Mouse (Mus musculus): Measurements from ENCODE around the gene Timm9. TPM values are rescaled to one million over a fixed set of nuclear protein-coding genes. Genes with fewer than 3 reads are reported as not detected.

Gene Timm9
- total and polyA plus RNA-seq, 3 experiments: 77.3 to 127 (median 82.8) TPM

DNA sequence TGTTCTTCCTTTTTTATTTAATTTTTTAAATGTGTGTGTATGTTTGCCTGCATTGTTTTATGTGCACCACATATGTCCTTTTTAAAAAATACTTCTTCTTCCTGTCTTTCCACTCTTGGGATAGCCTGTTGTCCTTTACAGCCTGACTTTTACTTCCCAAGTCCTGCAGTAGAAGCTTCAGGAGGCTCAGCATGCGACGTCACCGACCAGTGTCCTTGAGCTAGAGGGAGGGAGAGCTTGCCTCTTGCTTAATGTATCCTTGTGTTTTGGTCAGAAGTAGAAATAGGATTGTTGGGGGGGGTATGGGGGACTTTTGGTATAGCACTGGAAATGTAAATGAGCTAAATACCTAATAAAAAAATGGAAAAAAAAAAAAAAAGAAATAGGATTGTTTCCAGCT is 47.3 kb upstream of the Timm9 start:
- no peak for TF ChIP-seq TCF12 (IDR thresholded peaks at IDR 0.05; ENCODE audit: low read depth, low read length)
- no peak for TF ChIP-seq ZMIZ1 (IDR thresholded peaks at IDR 0.05; ENCODE audit: low read depth, low read length)
- no peak for TF ChIP-seq CTCF (conservative IDR thresholded peaks at IDR 0.05 in 1 of 2, IDR thresholded peaks at IDR 0.05 in 1 of 2; ENCODE audit: low read depth in 2 of 2, low read length in 2 of 2)
- no peak for TF ChIP-seq KAT2A (IDR thresholded peaks at IDR 0.05; ENCODE audit: insufficient replicate concordance, low read length)
- no peak for TF ChIP-seq POLR2AphosphoS2 (IDR thresholded peaks at IDR 0.05; ENCODE audit: low read depth, low read length)
- no peak for TF ChIP-seq USF1 (IDR thresholded peaks at IDR 0.05; ENCODE audit: low read depth, low read length)
- TF ChIP-seq NELFE (IDR thresholded peaks at IDR 0.05; ENCODE audit: low read depth, low read length): no peak
- Histone ChIP-seq H3K36me3 (replicated peaks in 1 of 2; ENCODE audit: control insufficient read depth in 1 of 2, insufficient read depth in 1 of 2, low read length in 1 of 2) (peaks cover 14 to 65% of the 10 kb centered on the region in 2 experiments), H3K4me1 (ENCODE audit: control insufficient read depth in 1 of 2, insufficient read depth in 2 of 2) (peaks cover 6 to 10% of the 10 kb centered on the region in 2 experiments; a peak in 3 of 4 replicates), H3K4me3 (replicated peaks in 1 of 3; ENCODE audit: low read depth in 2 of 3, low read length in 2 of 3, poor library complexity in 1 of 3) (no peak overlapping the region), H3K4me2 (ENCODE audit: insufficient read depth, low read depth, poor library complexity, severe bottlenecking) (no peak overlapping the region), H3K27me3 (replicated peaks) (no peaks in the 10 kb centered on the region), H3K9ac (ENCODE audit: insufficient read depth, low read depth) (no peak overlapping the region), H3K27ac (ENCODE audit: insufficient read depth, low read depth) (no peak overlapping the region), H3K79me2 (replicated peaks; ENCODE audit: control insufficient read depth, extremely low read depth, insufficient read depth, poor library complexity, severe bottlenecking) (no peaks in the 10 kb centered on the region), H3K9me3 (replicated peaks; ENCODE audit: low read length) (no peaks in the 10 kb centered on the region)
- no peak for DNase-seq (ENCODE audit: extremely low read depth)
- in situ Hi-C loops (cut with MboI; ENCODE audit: low pct_ligation_motif_present, low pct_unique_long_range_greater_than_20kb, low sequenced_read_pairs) (no loop called here), dilution Hi-C loops (cut with MboI; ENCODE audit: extremely low pct_ligation_motif_present, extremely low pct_unique_long_range_greater_than_20kb, low sequenced_read_pairs) (no loop called here)

DNA sequence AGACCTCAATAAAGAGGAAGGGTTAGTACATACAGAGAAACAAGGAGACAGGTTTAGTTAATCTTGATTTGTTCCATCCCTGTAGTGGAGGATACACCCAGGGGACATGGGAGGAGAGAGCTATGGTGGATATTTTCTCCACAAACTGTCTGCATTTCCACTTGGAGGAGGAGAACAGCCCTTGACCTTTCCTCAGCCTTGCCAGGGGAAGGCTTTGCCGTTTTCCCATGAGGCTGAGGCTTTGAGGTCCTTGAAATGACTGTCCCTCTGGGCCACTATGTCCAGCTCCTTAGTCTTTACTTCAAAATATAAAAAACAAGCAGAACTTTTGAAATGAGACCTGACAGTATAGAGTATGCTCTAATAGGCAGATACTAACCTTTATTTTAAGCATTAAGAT is 33.4 kb upstream of the Timm9 start:
- no peaks in the 10 kb centered on the region for H3K79me2 ChIP-seq (replicated peaks; ENCODE audit: control insufficient read depth, extremely low read depth, insufficient read depth, poor library complexity, severe bottlenecking)
- TF ChIP-seq KAT2A (IDR thresholded peaks at IDR 0.05; ENCODE audit: insufficient replicate concordance, low read length) (no peak), ZC3H11A (IDR thresholded peaks at IDR 0.05; ENCODE audit: low read depth, low read length) (no peak), SIN3A (IDR thresholded peaks at IDR 0.05; ENCODE audit: low read length) (no peak), GABPA (IDR thresholded peaks at IDR 0.05; ENCODE audit: insufficient replicate concordance, low read depth, low read length) (no peak), MAFK (IDR thresholded peaks at IDR 0.05; ENCODE audit: insufficient replicate concordance, low read length) (no peak)
- in situ Hi-C loops (cut with MboI; ENCODE audit: low pct_ligation_motif_present, low pct_unique_long_range_greater_than_20kb, low sequenced_read_pairs) (no loop called here), dilution Hi-C loops (cut with MboI; ENCODE audit: extremely low pct_ligation_motif_present, extremely low pct_unique_long_range_greater_than_20kb, low sequenced_read_pairs) (no loop called here)
- no peak overlapping the region for H3K4me2 ChIP-seq (ENCODE audit: insufficient read depth, low read depth, poor library complexity, severe bottlenecking)
- no peak for DNase-seq (ENCODE audit: extremely low read depth)
- no peak overlapping the region for H3K27ac ChIP-seq (ENCODE audit: insufficient read depth, low read depth)
- H3K27me3 ChIP-seq (replicated peaks): no peaks in the 10 kb centered on the region
- no peaks in the 10 kb centered on the region for H3K4me1 ChIP-seq (ENCODE audit: control insufficient read depth in 1 of 2, insufficient read depth in 2 of 2)
- H3K36me3 ChIP-seq (replicated peaks in 1 of 2; ENCODE audit: control insufficient read depth in 1 of 2, insufficient read depth in 1 of 2, low read length in 1 of 2): peaks cover 20 to 62% of the 10 kb centered on the region in 2 experiments
- H3K9ac ChIP-seq (ENCODE audit: insufficient read depth, low read depth): no peak overlapping the region
- H3K9me3 ChIP-seq (replicated peaks; ENCODE audit: low read length): no peaks in the 10 kb centered on the region
- H3K4me3 ChIP-seq (replicated peaks in 1 of 3; ENCODE audit: low read depth in 2 of 3, low read length in 2 of 3, poor library complexity in 1 of 3): no peak overlapping the region

DNA sequence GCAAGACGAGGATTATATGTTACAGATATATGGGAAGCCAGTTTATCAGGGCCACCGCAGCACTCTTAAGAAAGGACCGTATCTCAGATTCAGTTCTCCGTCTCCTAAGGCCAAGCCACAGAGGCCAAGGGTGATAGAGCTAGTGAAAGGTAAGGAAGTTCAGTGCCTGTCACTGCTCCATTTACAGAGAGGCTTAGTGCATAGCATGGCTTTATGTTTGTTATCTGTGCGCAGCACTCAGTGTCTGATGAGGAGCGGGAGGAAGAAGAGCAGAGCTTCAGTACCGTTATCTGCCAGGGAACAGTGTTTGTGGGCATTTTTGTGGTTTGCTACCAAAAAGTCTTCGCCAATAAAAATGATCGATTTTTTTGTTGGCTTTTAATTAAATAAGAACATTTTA is 27.9 kb upstream of the Timm9 start:
- peaks cover 25 to 62% of the 10 kb centered on the region in 2 experiments for H3K36me3 ChIP-seq (replicated peaks in 1 of 2; ENCODE audit: control insufficient read depth in 1 of 2, insufficient read depth in 1 of 2, low read length in 1 of 2)
- no peaks in the 10 kb centered on the region for H3K79me2 ChIP-seq (replicated peaks; ENCODE audit: control insufficient read depth, extremely low read depth, insufficient read depth, poor library complexity, severe bottlenecking)
- H3K27ac ChIP-seq (ENCODE audit: insufficient read depth, low read depth): no peak overlapping the region
- no peak overlapping the region for H3K9ac ChIP-seq (ENCODE audit: insufficient read depth, low read depth)
- dilution Hi-C loops (cut with MboI; ENCODE audit: extremely low pct_ligation_motif_present, extremely low pct_unique_long_range_greater_than_20kb, low sequenced_read_pairs) (no loop called here), in situ Hi-C loops (cut with MboI; ENCODE audit: low pct_ligation_motif_present, low pct_unique_long_range_greater_than_20kb, low sequenced_read_pairs) (no loop called here)
- no peak for DNase-seq (ENCODE audit: extremely low read depth)
- no peaks in the 10 kb centered on the region for H3K27me3 ChIP-seq (replicated peaks)
- H3K9me3 ChIP-seq (replicated peaks; ENCODE audit: low read length): no peaks in the 10 kb centered on the region
- no peaks in the 10 kb centered on the region for H3K4me1 ChIP-seq (ENCODE audit: control insufficient read depth in 1 of 2, insufficient read depth in 2 of 2)
- no peak overlapping the region for H3K4me3 ChIP-seq (replicated peaks in 1 of 3; ENCODE audit: low read depth in 2 of 3, low read length in 2 of 3, poor library complexity in 1 of 3)
- no peak overlapping the region for H3K4me2 ChIP-seq (ENCODE audit: insufficient read depth, low read depth, poor library complexity, severe bottlenecking)
- TF ChIP-seq USF2 (conservative IDR thresholded peaks at IDR 0.05; ENCODE audit: low read depth, low read length): no peak
- no peak for TF ChIP-seq SMC3 (IDR thresholded peaks at IDR 0.05; ENCODE audit: low read depth, low read length)
- no peak for TF ChIP-seq NELFE (IDR thresholded peaks at IDR 0.05; ENCODE audit: low read depth, low read length)
- TF ChIP-seq KAT2A (IDR thresholded peaks at IDR 0.05; ENCODE audit: insufficient replicate concordance, low read length): no peak

Measured in CH12.LX (cell line).